Mouse (Mus musculus): ENCODE measurements around the gene Zkscan16.
A peak's percentile ranks its signal among the peaks of the same experiment; 100 is the strongest.

Zkscan16 gene

GRCm38 (mm10) chr4:58935846-58936245 is 7.6 kb upstream of the Zkscan16 start:
- DNase-seq (ENCODE audit: low spot score in 2 of 2) = no peak

GRCm38 (mm10) chr4:58941638-58942037 is 1.8 kb upstream of the Zkscan16 start:
- DNase-seq (ENCODE audit: low spot score in 2 of 2) = no peak

GRCm38 (mm10) chr4:58942942-58943341 is 486 bp upstream of the Zkscan16 start:
- DNase-seq (ENCODE audit: low spot score in 2 of 2) = no peak

- DNase-seq (ENCODE audit: low spot score in 2 of 2) = no peak
These were observed 752 bp downstream of the Zkscan16 start for GRCm38 (mm10) chr4:58944206-58944553.

- DNase-seq (ENCODE audit: low spot score in 2 of 2) = no peak
These were observed 1.3 kb downstream of the Zkscan16 start for GRCm38 (mm10) chr4:58944695-58945094.

- no peak for DNase-seq (ENCODE audit: low spot score in 2 of 2)
These were observed 5.0 kb downstream of the Zkscan16 start for GRCm38 (mm10) chr4:58948391-58948790.

- DNase-seq (ENCODE audit: low spot score in 2 of 2) = no peak
These were observed 9.2 kb downstream of the Zkscan16 start for GRCm38 (mm10) chr4:58952630-58953029.

GRCm38 (mm10) chr4:58961719-58962118 is 18.3 kb downstream of the Zkscan16 start:
- no peak for DNase-seq (ENCODE audit: low spot score in 2 of 2)

GRCm38 (mm10) chr4:58963271-58963670 is 19.8 kb downstream of the Zkscan16 start:
- no peak for DNase-seq (ENCODE audit: low spot score in 2 of 2)

- DNase-seq (ENCODE audit: low spot score in 2 of 2) = no peak
These were observed 21.7 kb downstream of the Zkscan16 start for GRCm38 (mm10) chr4:58965136-58965535.

GRCm38 (mm10) chr4:58970678-58971077 is 27.2 kb downstream of the Zkscan16 start:
- DNase-seq (ENCODE audit: low spot score in 2 of 2) = no peak

- DNase-seq (ENCODE audit: low spot score in 2 of 2) = no peak
These were observed 32.3 kb downstream of the Zkscan16 start for GRCm38 (mm10) chr4:58975711-58976110.

- DNase-seq (ENCODE audit: low spot score in 2 of 2) = no peak
These were observed 38.0 kb downstream of the Zkscan16 start for GRCm38 (mm10) chr4:58981421-58981820.

GRCm38 (mm10) chr4:58982806-58983205 is 39.4 kb downstream of the Zkscan16 start:
- DNase-seq (ENCODE audit: low spot score in 2 of 2) = no peak

GRCm38 (mm10) chr4:58985157-58985648 is 41.8 kb downstream of the Zkscan16 start:
- DNase-seq (ENCODE audit: low spot score in 2 of 2) = peak; percentile 80 to 85

- peak; percentile 70 to 79 for DNase-seq (ENCODE audit: low spot score in 2 of 2)
These were observed 43.2 kb downstream of the Zkscan16 start, which contains the start of gene Ptgr1 for GRCm38 (mm10) chr4:58986540-58987190. Gene Ptgr1, minus strand, starts transcription at chr4:58987119.

GRCm38 (mm10) chr4:58989303-58989898 is 46.0 kb downstream of the Zkscan16 start:
- no peak for DNase-seq (ENCODE audit: low spot score in 2 of 2)

GRCm38 (mm10) chr4:58990609-58991434 is 47.4 kb downstream of the Zkscan16 start:
- no peak for DNase-seq (ENCODE audit: low spot score in 2 of 2)

- DNase-seq (ENCODE audit: low spot score in 2 of 2) = no peak
These were observed 48.8 kb downstream of the Zkscan16 start for GRCm38 (mm10) chr4:58992195-58992594.

GRCm38 (mm10) chr4:58994762-58995161 is 51.3 kb downstream of the Zkscan16 start, which contains the start of gene Dnajc25:
Gene Dnajc25, plus strand, starts transcription at chr4:58995062.
- DNase-seq (ENCODE audit: low spot score in 2 of 2) = no peak

GRCm38 (mm10) chr4:58995251-58995693 is 51.8 kb downstream of the Zkscan16 start:
- DNase-seq (ENCODE audit: low spot score in 2 of 2) = no peak

- DNase-seq (ENCODE audit: low spot score in 2 of 2) = no peak
These were observed 53.7 kb downstream of the Zkscan16 start for GRCm38 (mm10) chr4:58997081-58997480.
